Mouse (Mus musculus) hindbrain, postnatal 0 days (tissue): ENCODE data around the gene Lypd6. TPM values are rescaled to one million over a fixed set of nuclear protein-coding genes. Genes with fewer than 3 reads are reported as not detected.
A peak's percentile ranks its signal among the peaks of the same experiment; 100 is the strongest.

Experiments
- ATAC-seq: fragments of 200-750 bp; cut with Nextera tagmentation; 2 replicates; pipeline ENCODE4 v1.8.0; 2017; ENCODE audit warnings: mild to moderate bottlenecking, moderate TSS enrichment, moderate library complexity
- DNase-seq: peaks from one replicate; pipeline ENCODE4 v3.0.0-alpha.2; 2015; ENCODE audit warnings: low spot score
- H3K27ac ChIP-seq: fragments of 300-500 bp; sonication (generic); 2 replicates; pipeline ENCODE4 v1.5.1; 2014; ENCODE audit warnings: mild to moderate bottlenecking
- H3K27me3 ChIP-seq: fragments of 300-500 bp; sonication (generic); 2 replicates; pipeline ENCODE4 v1.6.1; 2014; ENCODE audit warnings: low read length, mixed read lengths; ENCODE audit not compliant: insufficient read depth
- H3K36me3 ChIP-seq: fragments of 300-500 bp; sonication (generic); 2 replicates; pipeline ENCODE4 v1.6.1; 2014; ENCODE audit warnings: low read length, mixed read lengths; ENCODE audit not compliant: insufficient read depth
- H3K4me1 ChIP-seq: fragments of 300-500 bp; sonication (generic); 2 replicates; pipeline ENCODE4 v1.6.1; 2014; ENCODE audit warnings: antibody characterized with exemption, low read length, mixed read lengths; ENCODE audit not compliant: insufficient read depth
- H3K4me2 ChIP-seq: fragments of 300-500 bp; sonication (generic); 2 replicates; pipeline ENCODE4 v1.6.1; 2014; ENCODE audit warnings: low read depth, mild to moderate bottlenecking, low read length, moderate library complexity, mixed read lengths
- H3K4me3 ChIP-seq: fragments of 300-500 bp; sonication (generic); 2 replicates; pipeline ENCODE4 v1.5.1; 2014; ENCODE audit warnings: low read length
- H3K9ac ChIP-seq: fragments of 300-500 bp; sonication (generic); replicated peaks from 2 replicates; pipeline ENCODE4 v1.6.1; 2014; ENCODE audit warnings: mild to moderate bottlenecking, low read length, moderate library complexity, mixed read lengths
- H3K9me3 ChIP-seq: fragments of 300-500 bp; sonication (generic); 2 replicates; pipeline ENCODE4 v1.6.1; 2016; ENCODE audit warnings: low read length, mixed read lengths
- CTCF ChIP-seq: IDR thresholded peaks from 2 replicates; pipeline ENCODE4 v1.5.1; 2016; ENCODE audit warnings: antibody characterized with exemption, control low read depth, low read depth
- WGBS: fragments of 180-500 bp; shearing (Covaris S2); extraction: QIAGEN DNeasy Blood & Tissue Kit; methylation state at CpG from one replicate; pipeline ENCODE4 v1.1.7; 2014; 5-methylcytosine and 5-hydroxymethylcytosine counted together
- polyA plus RNA-seq: library from polyadenylated mRNA; unstranded; fragments of >200 nt; fragmentation: Nextera tagmentation; extraction: Ambion mirVana; gene quantifications from 2 replicates; pipeline ENCODE4 v1.2.1, GENCODE M21; 2015
- total RNA-seq: library from RNA; depleted of rRNA; stranded (reverse); fragments of >200 nt; gene quantifications from 2 replicates; pipeline ENCODE4 v1.2.3, GENCODE M21; 2014

Lypd6 gene
- total and polyA plus RNA-seq, 2 experiments from 2014 or later = 13.6 to 19.4 TPM

- DNase-seq (no peak), ATAC-seq (no peak)
- Histone ChIP-seq H3K36me3 (no peaks in the 10 kb centered on the region), H3K4me1 (no peaks in the 10 kb centered on the region), H3K27me3 (no peaks in the 10 kb centered on the region), H3K4me3 (no peak overlapping the region), H3K27ac (no peak overlapping the region), H3K4me2 (no peak overlapping the region), H3K9me3 (0 out of 2 replicates have a peak, but pooled peaks cover under 1% of the 10 kb centered on the region), H3K9ac (no peak overlapping the region)
- no peak for TF ChIP-seq CTCF
- 81% methylated on average over 4 of the region's 4 CpGs for WGBS
Measured at GRCm38 (mm10) chr2:50045841-50046240, 20.4 kb upstream of the Lypd6 start.

GRCm38 (mm10) chr2:50048442-50048841, 17.8 kb upstream of the Lypd6 start:
- no peak overlapping the region for H3K27ac ChIP-seq
- DNase-seq (no peak), ATAC-seq (no peak)
- H3K27me3 ChIP-seq = no peaks in the 10 kb centered on the region
- no peaks in the 10 kb centered on the region for H3K36me3 ChIP-seq
- no peak overlapping the region for H3K4me3 ChIP-seq
- TF ChIP-seq CTCF = no peak
- no peaks in the 10 kb centered on the region for H3K9me3 ChIP-seq
- H3K4me1 ChIP-seq = no peaks in the 10 kb centered on the region
- no peak overlapping the region for H3K4me2 ChIP-seq
- H3K9ac ChIP-seq = no peak overlapping the region

- H3K27me3 ChIP-seq = no peaks in the 10 kb centered on the region
- H3K36me3 ChIP-seq = no peaks in the 10 kb centered on the region
- H3K9me3 ChIP-seq = no peaks in the 10 kb centered on the region
- H3K4me2 ChIP-seq = no peak overlapping the region
- H3K4me3 ChIP-seq = no peak overlapping the region
- TF ChIP-seq CTCF = no peak
- 87% methylated on average over 1 of the region's 1 CpGs for WGBS
- DNase-seq (no peak), ATAC-seq (no peak)
- no peak overlapping the region for H3K9ac ChIP-seq
- H3K27ac ChIP-seq = no peak overlapping the region
- no peaks in the 10 kb centered on the region for H3K4me1 ChIP-seq
Measured at GRCm38 (mm10) chr2:50053893-50054292, 12.3 kb upstream of the Lypd6 start.

- DNase-seq (peak; percentile 26), ATAC-seq (peak; percentile 64)
- Histone ChIP-seq H3K4me3 (peak overlapping the region; percentile 76), H3K4me1 (no peaks in the 10 kb centered on the region), H3K27me3 (no peaks in the 10 kb centered on the region), H3K36me3 (no peaks in the 10 kb centered on the region), H3K27ac (no peak overlapping the region), H3K4me2 (peak overlapping the region; percentile 96), H3K9ac (peak overlapping the region; percentile 52; the same call in 1 of the 2 replicates), H3K9me3 (no peaks in the 10 kb centered on the region)
- TF ChIP-seq CTCF = no peak
- WGBS = 2% methylated on average over 14 of the region's 14 CpGs
Measured at GRCm38 (mm10) chr2:50065902-50066245, 355 bp upstream of the Lypd6 start.

GRCm38 (mm10) chr2:50066968-50067315, 713 bp downstream of the Lypd6 start:
- peak overlapping the region; percentile 52 for H3K9ac ChIP-seq
- H3K4me2 ChIP-seq = peak overlapping the region; percentile 96
- H3K27me3 ChIP-seq = no peaks in the 10 kb centered on the region
- no peaks in the 10 kb centered on the region for H3K36me3 ChIP-seq
- H3K9me3 ChIP-seq = no peaks in the 10 kb centered on the region
- no peak for TF ChIP-seq CTCF
- H3K4me3 ChIP-seq = peak overlapping the region; percentile 76
- DNase-seq (no peak), ATAC-seq (no peak)
- WGBS = 3% methylated on average over 9 of the region's 9 CpGs
- H3K27ac ChIP-seq = no peak overlapping the region
- no peaks in the 10 kb centered on the region for H3K4me1 ChIP-seq

GRCm38 (mm10) chr2:50069571-50070295, 3.5 kb downstream of the Lypd6 start:
- no peak overlapping the region for H3K4me2 ChIP-seq
- H3K9ac ChIP-seq = no peak overlapping the region
- no peak for TF ChIP-seq CTCF
- H3K27ac ChIP-seq = no peak overlapping the region
- H3K4me1 ChIP-seq = no peaks in the 10 kb centered on the region
- H3K27me3 ChIP-seq = no peaks in the 10 kb centered on the region
- H3K4me3 ChIP-seq = no peak overlapping the region
- WGBS = 55% methylated on average over 13 of the region's 13 CpGs
- no peaks in the 10 kb centered on the region for H3K36me3 ChIP-seq
- no peaks in the 10 kb centered on the region for H3K9me3 ChIP-seq
- peak; percentile 30 for DNase-seq
- no peak for ATAC-seq

- TF ChIP-seq CTCF = no peak
- 95% methylated on average over 4 of the region's 4 CpGs for WGBS
- Histone ChIP-seq H3K4me3 (no peak overlapping the region), H3K4me1 (no peaks in the 10 kb centered on the region), H3K27ac (no peak overlapping the region), H3K9me3 (no peaks in the 10 kb centered on the region), H3K4me2 (no peak overlapping the region), H3K9ac (no peak overlapping the region), H3K27me3 (no peaks in the 10 kb centered on the region), H3K36me3 (no peaks in the 10 kb centered on the region)
- ATAC-seq (no peak), DNase-seq (no peak)
Measured at GRCm38 (mm10) chr2:50072158-50072557, 5.9 kb downstream of the Lypd6 start.
